ENCODE assay signal across 17 mouse cellular contexts in genomic region chr3:27728176-27728575, GRCm38 (mm10). TPM values are rescaled to one million over a fixed set of nuclear protein-coding genes. Genes with fewer than 3 reads are reported as not detected.
DNase-seq lines count a peak whose midpoint lies in the region; ATAC-seq and TF ChIP-seq lines count a peak whose summit lies in the region.
"Had no signal": no experiment of that assay in that cellular context is flagged by ENCODE, and none has a peak within 500 bp of the region (broad histone marks: within the 10 kb centered on the region; RNA-seq: fewer than 3 reads in every experiment).

No protein-coding gene starts in this region.

- peak; percentile 13 for DNase-seq in hindbrain, embryonic 11.5 days (ENCODE audit: low spot score)
- DNase-seq in hindbrain, postnatal 0 days (ENCODE audit: low spot score), result no peak
- DNase-seq in R1 (ENCODE audit: low read depth, low spot score), result peak; percentile 14
- DNase-seq in brain, embryonic 14.5 days (ENCODE audit: low read depth), result peak; percentile 39
- DNase-seq in liver, embryonic 13.5 days, result no peak
- no peak for DNase-seq in gastrocnemius, postnatal 25 days
- DNase-seq in c-Kit-positive CD71-positive TER-119-positive erythroid progenitor cells, embryonic 14.5 days (ENCODE audit: low spot score), result no peak
- DNase-seq: cerebellum, adult 18-20 months; kidney, adult 18-20 months; layer of hippocampus, adult 9-11 months; right cerebral cortex, postnatal 14 days; thymus, postnatal 25 days had no signal

- H3K4me3 ChIP-seq in hindbrain, embryonic 11.5 days (ENCODE audit: low read depth, low read length), result no peak overlapping the region
- H3K4me3 ChIP-seq in hindbrain, postnatal 0 days (ENCODE audit: low read length), result no peak overlapping the region
- H3K4me3 ChIP-seq in liver, embryonic 13.5 days (replicated peaks), result no peak overlapping the region
- H3K4me3 ChIP-seq: forebrain, embryonic 13.5 days; hindbrain, embryonic 15.5 days; limb, embryonic 12.5 days; midbrain, embryonic 10.5 days; neural tube, embryonic 13.5 days had no signal

- no peak overlapping the region for H3K4me2 ChIP-seq in hindbrain, embryonic 11.5 days (replicated peaks; ENCODE audit: low read depth, low read length)
- H3K4me2 ChIP-seq in hindbrain, postnatal 0 days (ENCODE audit: low read depth, low read length), result no peak overlapping the region
- H3K4me2 ChIP-seq in liver, embryonic 13.5 days, result no peak overlapping the region
- H3K4me2 ChIP-seq: forebrain, embryonic 13.5 days; hindbrain, embryonic 15.5 days; limb, embryonic 12.5 days; neural tube, embryonic 13.5 days had no signal

- H3K27me3 ChIP-seq in hindbrain, embryonic 11.5 days (ENCODE audit: control insufficient read depth, insufficient read depth, low read length), result no peaks in the 10 kb centered on the region
- no peaks in the 10 kb centered on the region for H3K27me3 ChIP-seq in hindbrain, postnatal 0 days (ENCODE audit: insufficient read depth, low read length)
- H3K27me3 ChIP-seq in liver, embryonic 13.5 days, result no peaks in the 10 kb centered on the region
- H3K27me3 ChIP-seq: forebrain, embryonic 13.5 days; hindbrain, embryonic 15.5 days; limb, embryonic 12.5 days; neural tube, embryonic 13.5 days had no signal

- no peak for TF ChIP-seq POLR2A in brain, embryonic 14.5 days (IDR thresholded peaks at IDR 0.05; ENCODE audit: borderline replicate concordance, extremely low read depth, insufficient read depth, insufficient read length, poor library complexity, severe bottlenecking)

- no peak for ATAC-seq in hindbrain, embryonic 11.5 days (ENCODE audit: low FRiP score)
- no peak for ATAC-seq in hindbrain, postnatal 0 days
- no peak for ATAC-seq in liver, embryonic 13.5 days (ENCODE audit: low read depth)
- ATAC-seq: forebrain, embryonic 13.5 days had no signal

- H3K9me3 ChIP-seq in hindbrain, embryonic 11.5 days (ENCODE audit: control insufficient read depth, low read length), result no peaks in the 10 kb centered on the region
- H3K9me3 ChIP-seq in hindbrain, postnatal 0 days (ENCODE audit: low read length), result no peaks in the 10 kb centered on the region
- H3K9me3 ChIP-seq in liver, embryonic 13.5 days (replicated peaks), result no peaks in the 10 kb centered on the region
- H3K9me3 ChIP-seq: forebrain, embryonic 13.5 days; hindbrain, embryonic 15.5 days; limb, embryonic 12.5 days; midbrain, embryonic 10.5 days; neural tube, embryonic 13.5 days had no signal

- WGBS in hindbrain, embryonic 11.5 days, result 15% methylated on average over 7 of the region's 7 CpGs
- 16% methylated on average over 7 of the region's 7 CpGs for WGBS in hindbrain, postnatal 0 days
- 31% methylated on average over 7 of the region's 7 CpGs for WGBS in liver, embryonic 13.5 days (ENCODE audit: insufficient replicate concordance)

- no peak overlapping the region for H3K9ac ChIP-seq in hindbrain, embryonic 11.5 days (ENCODE audit: low read depth, low read length)
- no peak overlapping the region for H3K9ac ChIP-seq in hindbrain, postnatal 0 days (replicated peaks; ENCODE audit: low read length)
- H3K9ac ChIP-seq in liver, embryonic 13.5 days, result no peak overlapping the region
- H3K9ac ChIP-seq: forebrain, embryonic 13.5 days; hindbrain, embryonic 15.5 days; limb, embryonic 12.5 days; neural tube, embryonic 13.5 days had no signal

- H3K36me3 ChIP-seq in hindbrain, embryonic 11.5 days (ENCODE audit: control insufficient read depth, insufficient read depth, low read length), result no peaks in the 10 kb centered on the region
- no peaks in the 10 kb centered on the region for H3K36me3 ChIP-seq in hindbrain, postnatal 0 days (ENCODE audit: insufficient read depth, low read length)
- no peaks in the 10 kb centered on the region for H3K36me3 ChIP-seq in liver, embryonic 13.5 days
- H3K36me3 ChIP-seq: hindbrain, embryonic 15.5 days; limb, embryonic 12.5 days; midbrain, embryonic 10.5 days; neural tube, embryonic 13.5 days had no signal

- no peak for TF ChIP-seq CTCF in hindbrain, postnatal 0 days (IDR thresholded peaks at IDR 0.05; ENCODE audit: low read depth)
- no peak for TF ChIP-seq CTCF in brain, embryonic 14.5 days (IDR thresholded peaks at IDR 0.05; ENCODE audit: borderline replicate concordance, extremely low read depth, insufficient read depth, insufficient read length)

- no peak overlapping the region for H3K27ac ChIP-seq in hindbrain, embryonic 11.5 days (ENCODE audit: low read depth, low read length)
- H3K27ac ChIP-seq in hindbrain, postnatal 0 days, result no peak overlapping the region
- H3K27ac ChIP-seq in liver, embryonic 13.5 days, result peak overlapping the region; percentile 77
- H3K27ac ChIP-seq: forebrain, embryonic 13.5 days; hindbrain, embryonic 15.5 days; limb, embryonic 12.5 days; neural tube, embryonic 13.5 days had no signal

- no peaks in the 10 kb centered on the region for H3K4me1 ChIP-seq in hindbrain, embryonic 11.5 days (replicated peaks; ENCODE audit: control insufficient read depth, insufficient read depth, low read length)
- H3K4me1 ChIP-seq in hindbrain, postnatal 0 days (ENCODE audit: insufficient read depth, low read length), result no peaks in the 10 kb centered on the region
- 0 out of 2 replicates have a peak, but pooled peaks cover 6% of the 10 kb centered on the region for H3K4me1 ChIP-seq in liver, embryonic 13.5 days (replicated peaks)
- H3K4me1 ChIP-seq: hindbrain, embryonic 15.5 days had no signal

RNA-seq across cellular contexts. Expression of gene Fndc3b, which starts 17.1 kb away (rescaled TPM):
- 11.4 and 12.8 TPM in 2 replicates for polyA plus RNA-seq in hindbrain, embryonic 11.5 days (2014; fragmentation: Nextera tagmentation; extraction: Ambion mirVana)
- total RNA-seq in hindbrain, postnatal 0 days (2014; rRNA removed), result 14.0 and 16.0 TPM in 2 replicates
- 4.6 and 5.4 TPM in 2 replicates for polyA plus RNA-seq in hindbrain, postnatal 0 days (2015; fragmentation: Nextera tagmentation; extraction: Ambion mirVana)
- 6.8 and 10.9 TPM in 2 replicates for polyA plus RNA-seq in brain, embryonic 14.5 days (2012; rRNA removed)
- polyA plus RNA-seq in liver, embryonic 13.5 days (2015; fragmentation: Nextera tagmentation; extraction: Ambion mirVana), result 4.7 and 6.9 TPM in 2 replicates
- 10 to 100 TPM; 20.6 to 22.0 TPM for total RNA-seq in gastrocnemius, postnatal 25 days (2021)

Comparison
In these comparisons a context has a peak if more than half of its experiments do, and no peak if none do; other contexts are left out.
1. DNase-seq: peak in hindbrain, embryonic 11.5 days (single experiment), R1 (single experiment) and brain, embryonic 14.5 days (single experiment); none in hindbrain, postnatal 0 days (single experiment), liver, embryonic 13.5 days (single experiment), gastrocnemius, postnatal 25 days (single experiment) and c-Kit-positive CD71-positive TER-119-positive erythroid progenitor cells, embryonic 14.5 days (single experiment).